Mouse (Mus musculus): ENCODE results near the gene Gm38393. TPM values are rescaled to one million over a fixed set of nuclear protein-coding genes. Genes with fewer than 3 reads are reported as not detected.
A peak's percentile ranks its signal among the peaks of the same experiment; 100 is the strongest.

Gene Gm38393
- polyA plus RNA-seq (2014; fragmentation: Nextera tagmentation; extraction: Ambion mirVana), result 0.55 and 0.63 TPM in 2 replicates

- Histone ChIP-seq H3K4me3 (ENCODE audit: low read depth, low read length) (peak within 1 kb of the TSS; percentile 52), H3K4me2 (peak within 1 kb of the TSS; percentile 62)
These were observed at the start of gene Gm38393, which contains the start of gene Snurf for GRCm38 (mm10) chr7:60004606-60005330. TSS of gene Gm38393 (minus strand) at chr7:60005064. TSS of gene Snurf (minus strand) at chr7:60005049.

GRCm38 (mm10) chr7:60047481-60048201 is 42.8 kb upstream of the Gm38393 start:
- 71% methylated on average over 6 of the region's 6 CpGs for WGBS
- H3K9me3 ChIP-seq (ENCODE audit: low read depth, low read length), result no peaks in the 10 kb centered on the region; the same call in 1 of the 2 replicates
- no peaks in the 10 kb centered on the region for H3K36me3 ChIP-seq (ENCODE audit: insufficient read depth)
- no peaks in the 10 kb centered on the region for H3K4me1 ChIP-seq (ENCODE audit: insufficient read depth)
- H3K27me3 ChIP-seq (ENCODE audit: insufficient read depth, low read length), result no peaks in the 10 kb centered on the region
- TF ChIP-seq CTCF (IDR thresholded peaks at IDR 0.05; ENCODE audit: low read depth), result no peak
- ATAC-seq (ENCODE audit: insufficient read depth) (no peak), DNase-seq (no peak)
- no peak overlapping the region for H3K27ac ChIP-seq (ENCODE audit: low read depth)
- no peak overlapping the region for H3K4me3 ChIP-seq (ENCODE audit: low read depth, low read length)
- no peak overlapping the region for H3K9ac ChIP-seq
- H3K4me2 ChIP-seq, result no peak overlapping the region

More at GRCm38 (mm10) chr7:60004606-60005330, at the start of gene Gm38393, which contains the start of gene Snurf:
- H3K4me1 ChIP-seq (ENCODE audit: insufficient read depth), result no peaks in the 10 kb centered on the region
- no peak for TF ChIP-seq CTCF (IDR thresholded peaks at IDR 0.05; ENCODE audit: low read depth)
- peak within 1 kb of the TSS; percentile 63; the same call in 1 of the 2 replicates for H3K27ac ChIP-seq (ENCODE audit: low read depth)
- no peaks in the 10 kb centered on the region for H3K36me3 ChIP-seq (ENCODE audit: insufficient read depth)
- peaks cover 23% of the 10 kb centered on the region; the same call in 1 of the 2 replicates for H3K9me3 ChIP-seq (ENCODE audit: low read depth, low read length)
- WGBS, result 51% methylated on average over 30 of the region's 30 CpGs
- peak within 1 kb of the TSS; percentile 57 for H3K9ac ChIP-seq
- H3K27me3 ChIP-seq (ENCODE audit: insufficient read depth, low read length), result no peaks in the 10 kb centered on the region
- ATAC-seq (ENCODE audit: insufficient read depth) (peak; percentile 87), DNase-seq (peak; percentile 82)

- Histone ChIP-seq H3K4me1 (ENCODE audit: insufficient read depth) (no peaks in the 10 kb centered on the region), H3K4me3 (ENCODE audit: low read depth, low read length) (no peak overlapping the region), H3K4me2 (no peak overlapping the region), H3K36me3 (ENCODE audit: insufficient read depth) (no peaks in the 10 kb centered on the region), H3K9ac (no peak overlapping the region), H3K27me3 (ENCODE audit: insufficient read depth, low read length) (no peaks in the 10 kb centered on the region), H3K9me3 (ENCODE audit: low read depth, low read length) (no peaks in the 10 kb centered on the region), H3K27ac (ENCODE audit: low read depth) (no peak overlapping the region)
- WGBS, result 83% methylated on average over 3 of the region's 3 CpGs
- no peak for DNase-seq
- ATAC-seq (ENCODE audit: insufficient read depth), result no peak
- no peak for TF ChIP-seq CTCF (IDR thresholded peaks at IDR 0.05; ENCODE audit: low read depth)
These were observed 8.3 kb upstream of the Gm38393 start for GRCm38 (mm10) chr7:60013186-60013585.

GRCm38 (mm10) chr7:60007727-60008360 is 3.0 kb upstream of the Gm38393 start:
- WGBS, result 45% methylated on average over 3 of the region's 3 CpGs
- no peaks in the 10 kb centered on the region for H3K27me3 ChIP-seq (ENCODE audit: insufficient read depth, low read length)
- no peaks in the 10 kb centered on the region for H3K36me3 ChIP-seq (ENCODE audit: insufficient read depth)
- H3K4me3 ChIP-seq (ENCODE audit: low read depth, low read length), result no peak overlapping the region
- no peak overlapping the region for H3K9ac ChIP-seq
- no peak overlapping the region for H3K27ac ChIP-seq (ENCODE audit: low read depth)
- no peaks in the 10 kb centered on the region for H3K4me1 ChIP-seq (ENCODE audit: insufficient read depth)
- DNase-seq, result peak; percentile 32
- no peak overlapping the region for H3K4me2 ChIP-seq
- peaks cover 21% of the 10 kb centered on the region; the same call in 1 of the 2 replicates for H3K9me3 ChIP-seq (ENCODE audit: low read depth, low read length)
- no peak for ATAC-seq (ENCODE audit: insufficient read depth)
- TF ChIP-seq CTCF (IDR thresholded peaks at IDR 0.05; ENCODE audit: low read depth), result 0 out of 2 replicates have a peak, but pooled peaks have one; percentile 5

GRCm38 (mm10) chr7:60006262-60006661 is 1.4 kb upstream of the Gm38393 start:
- Histone ChIP-seq H3K4me3 (ENCODE audit: low read depth, low read length) (no peak overlapping the region), H3K27me3 (ENCODE audit: insufficient read depth, low read length) (no peaks in the 10 kb centered on the region), H3K9me3 (ENCODE audit: low read depth, low read length) (peaks cover 23% of the 10 kb centered on the region; the same call in 1 of the 2 replicates), H3K4me1 (ENCODE audit: insufficient read depth) (no peaks in the 10 kb centered on the region), H3K9ac (no peak overlapping the region), H3K27ac (ENCODE audit: low read depth) (no peak overlapping the region), H3K4me2 (no peak overlapping the region), H3K36me3 (ENCODE audit: insufficient read depth) (no peaks in the 10 kb centered on the region)
- no peak for DNase-seq
- 52% methylated on average over 2 of the region's 2 CpGs for WGBS
- no peak for TF ChIP-seq CTCF (IDR thresholded peaks at IDR 0.05; ENCODE audit: low read depth)
- no peak for ATAC-seq (ENCODE audit: insufficient read depth)

- TF ChIP-seq CTCF (IDR thresholded peaks at IDR 0.05; ENCODE audit: low read depth), result no peak
- H3K27ac ChIP-seq (ENCODE audit: low read depth), result peak overlapping the region; percentile 63; the same call in 1 of the 2 replicates
- H3K27me3 ChIP-seq (ENCODE audit: insufficient read depth, low read length), result no peaks in the 10 kb centered on the region
- no peaks in the 10 kb centered on the region for H3K36me3 ChIP-seq (ENCODE audit: insufficient read depth)
- WGBS, result 47% methylated on average over 22 of the region's 22 CpGs
- peaks cover 23% of the 10 kb centered on the region; the same call in 1 of the 2 replicates for H3K9me3 ChIP-seq (ENCODE audit: low read depth, low read length)
- peak overlapping the region; percentile 62 for H3K4me2 ChIP-seq
- DNase-seq, result peak; percentile 57
- no peaks in the 10 kb centered on the region for H3K4me1 ChIP-seq (ENCODE audit: insufficient read depth)
- ATAC-seq (ENCODE audit: insufficient read depth), result peak; percentile 92
- H3K9ac ChIP-seq, result peak overlapping the region; percentile 57
- H3K4me3 ChIP-seq (ENCODE audit: low read depth, low read length), result peak overlapping the region; percentile 52
These were observed 801 bp downstream of the Gm38393 start for GRCm38 (mm10) chr7:60003921-60004605.
